Mouse (Mus musculus): Measurements from ENCODE around the gene Ubl4a. TPM values are rescaled to one million over a fixed set of nuclear protein-coding genes. Genes with fewer than 3 reads are reported as not detected.
"Not testable (repeated sequence)": the region's sequence is repeated elsewhere in the genome, so short reads cannot be mapped to it uniquely, and the experiment has no call there.

Gene Ubl4a
- 68.4 and 73.3 TPM in 2 replicates for polyA plus RNA-seq (2012; rRNA removed)

DNA sequence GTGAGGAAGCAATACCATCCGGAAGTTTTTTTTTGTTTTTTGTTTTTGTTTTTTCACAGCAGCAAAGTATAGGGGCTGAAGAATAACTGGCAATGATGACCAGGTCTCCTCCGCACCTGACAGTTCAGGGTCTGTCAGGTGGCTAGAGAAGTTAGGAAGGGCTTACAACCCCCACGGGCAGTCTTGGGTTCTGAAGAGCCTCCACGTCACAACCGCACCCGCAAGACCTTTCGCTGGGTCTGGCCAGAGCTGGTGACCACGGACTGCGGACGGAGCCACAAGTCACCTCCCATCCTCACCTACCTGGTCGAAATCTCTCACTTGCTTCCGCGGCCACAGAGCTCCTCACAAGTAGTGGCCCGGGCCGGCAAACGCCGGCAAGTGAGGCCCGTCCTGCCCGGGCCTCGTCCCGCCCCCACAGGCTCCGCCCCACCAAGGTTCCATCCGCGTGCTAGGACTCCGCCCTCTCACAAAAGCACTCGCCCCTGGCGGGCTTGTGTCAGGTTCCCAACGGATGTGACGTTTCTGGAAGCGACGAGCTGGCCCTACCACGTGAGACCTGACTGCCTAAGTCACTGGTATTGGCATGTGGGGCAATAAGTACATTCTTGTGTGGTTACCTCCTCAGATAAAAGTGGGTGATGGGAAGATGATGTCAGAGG is at the start of gene Ubl4a, which contains the start of gene Slc10a3:
TSS of gene Ubl4a (minus strand) at position 331 of the 662 bp plus-strand sequence.
TSS of gene Slc10a3 (minus strand) at position 462 of the 662 bp plus-strand sequence.
- peak; percentile 69 to 85 for DNase-seq (ENCODE audit: extremely low spot score in 1 of 2, low spot score in 1 of 2)

DNA sequence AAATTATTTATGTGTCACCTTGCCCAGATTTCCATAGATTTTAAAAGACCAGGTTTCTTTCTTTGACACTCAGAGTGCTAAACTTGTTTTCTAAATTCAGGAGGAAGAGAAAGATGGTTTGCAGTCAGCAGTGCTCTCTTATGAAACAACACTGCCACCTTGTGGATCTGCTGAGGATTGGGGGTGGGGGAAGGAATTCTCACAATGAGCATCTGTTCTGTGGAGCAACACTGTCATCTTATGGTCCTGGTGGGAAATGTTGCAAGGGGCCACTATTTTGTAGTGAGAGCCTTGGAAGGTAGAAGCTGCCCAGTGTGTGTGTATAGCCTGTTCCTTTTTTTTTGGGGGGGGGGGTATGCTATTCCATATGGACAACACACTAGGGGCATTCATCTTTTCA is 40.4 kb upstream of the Ubl4a start:
- peak; percentile 27 to 86 for DNase-seq (ENCODE audit: extremely low spot score in 1 of 2, low spot score in 1 of 2)

DNA sequence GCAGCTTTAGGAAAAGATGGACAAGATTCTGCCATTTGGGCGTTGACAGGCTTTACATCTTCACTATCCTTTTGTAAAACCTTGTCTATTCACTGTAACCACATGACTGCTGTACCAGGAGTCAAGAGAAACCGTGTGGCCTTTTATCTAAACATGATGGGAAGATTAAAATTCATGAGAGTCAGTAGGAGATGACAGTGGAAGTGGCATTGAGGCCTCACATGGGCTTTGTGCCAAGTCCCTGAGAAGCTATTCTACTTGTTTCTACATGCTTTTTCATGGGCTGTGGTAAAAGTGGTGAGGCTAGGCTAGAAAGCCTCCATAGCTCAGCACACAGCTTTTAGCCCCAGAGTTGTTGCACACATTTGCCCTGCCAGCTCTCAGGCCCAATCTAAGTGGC is 35.3 kb upstream of the Ubl4a start:
- DNase-seq (ENCODE audit: extremely low spot score in 1 of 2, low spot score in 1 of 2), result no peak

DNA sequence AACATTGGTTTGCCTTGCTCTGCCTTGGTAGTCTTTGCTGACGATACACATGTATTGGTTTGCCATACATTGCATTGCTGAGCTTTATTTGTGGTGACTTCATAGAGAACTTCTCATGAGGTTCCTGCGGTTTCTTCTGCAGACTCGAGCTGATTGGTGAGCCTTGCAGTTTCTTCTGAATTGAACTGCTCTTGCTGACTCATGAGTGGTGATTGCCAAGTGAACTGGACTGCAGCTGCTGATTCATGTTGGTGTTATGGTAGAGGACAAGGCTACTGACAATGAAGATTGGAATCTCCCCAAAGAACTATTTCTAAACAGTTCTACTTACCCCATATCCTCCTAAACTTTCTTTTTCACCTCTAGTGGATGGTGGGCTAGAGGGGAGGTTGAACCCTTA is 27.1 kb upstream of the Ubl4a start:
- no peak for DNase-seq (ENCODE audit: extremely low spot score in 1 of 2, low spot score in 1 of 2)

DNA sequence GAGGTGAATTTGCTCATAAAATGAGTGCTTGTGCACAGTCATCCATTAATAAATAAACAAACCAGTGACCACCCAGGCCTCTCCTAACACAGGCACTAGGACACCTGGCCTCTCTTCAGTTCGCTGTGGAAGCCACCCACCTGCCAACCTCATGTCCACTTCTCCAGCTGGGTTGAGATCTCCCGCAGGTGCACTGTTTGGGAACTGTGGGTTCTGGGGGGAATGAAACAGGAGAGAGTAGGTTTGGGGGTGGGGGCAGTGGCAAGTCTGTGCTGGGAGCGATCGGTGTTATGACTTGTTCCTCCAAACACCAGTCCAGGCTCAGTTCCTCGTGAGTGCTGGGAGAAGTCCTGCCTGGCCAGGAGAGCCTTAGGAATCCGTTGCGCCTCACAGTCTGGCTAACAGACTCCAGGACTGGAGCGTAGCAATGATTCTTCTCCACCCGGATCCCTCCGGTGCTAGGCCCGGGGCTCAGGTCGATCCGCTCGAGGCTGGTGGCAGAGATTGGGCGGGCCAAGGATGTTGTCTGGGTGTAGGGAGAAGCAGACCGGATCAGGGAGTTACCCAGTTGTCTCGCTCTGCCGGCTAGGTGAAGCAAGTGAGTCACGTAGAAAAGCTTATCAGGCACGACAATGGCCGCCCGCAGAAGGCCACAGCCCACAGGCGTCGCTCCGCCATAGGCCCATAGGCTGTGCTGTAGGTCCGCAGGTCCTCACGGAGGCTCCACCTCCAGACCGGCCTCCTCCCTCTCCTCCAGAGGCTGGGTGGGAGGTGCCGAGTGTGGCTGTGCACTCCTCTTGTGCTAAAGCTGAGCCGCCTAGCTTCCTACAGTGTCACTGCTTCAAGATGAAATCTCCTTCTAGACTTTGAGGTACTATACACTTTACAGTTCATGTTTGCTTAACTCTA is 19.8 kb upstream of the Ubl4a start, which contains the start of the genes Fam3a and Ikbkg:
TSS of gene Fam3a (minus strand) at position 738 of the 909 bp plus-strand sequence.
TSS of gene Ikbkg (plus strand) at position 756 of the 909 bp plus-strand sequence.
- DNase-seq (ENCODE audit: extremely low spot score in 1 of 2, low spot score in 1 of 2), result peak; percentile 71 to 81

DNA sequence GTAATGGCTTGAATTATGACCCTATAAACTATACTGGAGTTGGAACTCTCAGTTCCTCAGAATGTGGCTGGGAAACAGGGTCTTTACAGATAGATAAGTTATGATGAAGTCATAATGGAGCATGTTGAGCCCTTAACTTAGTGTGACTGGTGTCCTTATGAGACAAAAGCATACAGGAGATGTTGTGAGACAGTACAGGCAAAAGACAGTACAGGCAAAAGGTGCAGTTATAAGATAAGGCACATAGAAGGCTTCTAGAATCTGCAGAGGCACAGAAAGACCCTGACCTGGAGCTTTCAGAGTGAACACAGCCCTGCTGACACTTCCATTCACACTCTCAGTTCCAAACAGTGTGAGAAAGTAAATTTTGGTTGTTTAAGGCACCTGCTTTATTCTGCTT is 15.1 kb upstream of the Ubl4a start:
- no peak for DNase-seq (ENCODE audit: extremely low spot score in 1 of 2, low spot score in 1 of 2)

DNA sequence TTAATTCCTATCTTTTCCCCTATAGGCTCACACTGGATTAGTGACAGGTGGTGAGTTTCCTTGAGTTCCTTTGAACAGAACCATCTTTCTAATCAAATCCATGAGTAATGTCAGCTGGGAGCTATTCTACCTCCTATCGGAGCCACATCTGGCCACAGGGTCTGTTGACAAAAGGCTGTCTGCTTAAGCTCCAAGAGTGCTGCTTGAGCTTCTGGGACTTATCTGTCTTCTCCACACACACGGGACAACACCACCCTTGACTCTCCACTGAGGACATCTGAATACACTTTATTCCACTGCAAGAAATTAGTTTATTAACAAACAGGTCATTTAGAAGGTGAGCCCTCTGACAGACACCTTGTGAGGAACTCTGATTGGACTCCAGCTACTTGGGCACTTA is 11.4 kb upstream of the Ubl4a start:
- DNase-seq (ENCODE audit: extremely low spot score in 1 of 2, low spot score in 1 of 2), result no peak

DNA sequence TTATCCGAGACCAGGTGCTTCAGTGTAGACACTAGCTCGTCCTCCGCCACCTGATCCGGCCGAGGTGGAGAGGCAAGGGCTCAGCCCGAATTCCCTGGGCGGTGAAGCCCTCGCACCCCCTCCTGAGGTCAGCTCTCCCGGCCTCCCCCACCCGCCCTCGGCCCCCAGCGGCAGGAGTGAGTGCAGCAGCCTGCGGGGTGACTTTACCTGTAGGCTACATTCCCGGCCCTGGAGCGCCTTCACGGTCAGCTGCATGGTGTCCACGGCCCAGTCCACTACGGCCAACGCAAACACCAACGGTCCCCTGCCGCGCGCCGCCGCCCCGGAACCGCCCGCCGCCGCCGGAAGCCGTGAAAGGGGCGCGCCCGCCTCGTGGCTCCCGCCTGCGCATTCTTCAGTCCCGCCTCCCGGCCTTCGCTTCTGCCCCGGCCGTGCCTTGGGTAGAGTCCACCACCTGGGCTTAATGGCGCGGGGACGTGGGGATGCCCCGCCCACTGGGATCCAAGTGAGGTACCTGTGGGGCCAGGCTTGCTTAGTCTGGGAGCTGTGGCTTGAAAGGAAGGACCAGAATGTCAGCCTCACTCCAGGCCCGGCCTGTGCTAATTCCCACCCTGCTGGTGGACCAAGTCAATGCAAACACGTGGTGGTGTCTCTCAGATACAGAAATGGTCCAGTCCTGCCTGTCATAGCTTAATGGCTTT is 4.7 kb downstream of the Ubl4a start:
- DNase-seq (ENCODE audit: extremely low spot score in 1 of 2, low spot score in 1 of 2), result peak in 1 of 2 experiments; percentile 63

DNA sequence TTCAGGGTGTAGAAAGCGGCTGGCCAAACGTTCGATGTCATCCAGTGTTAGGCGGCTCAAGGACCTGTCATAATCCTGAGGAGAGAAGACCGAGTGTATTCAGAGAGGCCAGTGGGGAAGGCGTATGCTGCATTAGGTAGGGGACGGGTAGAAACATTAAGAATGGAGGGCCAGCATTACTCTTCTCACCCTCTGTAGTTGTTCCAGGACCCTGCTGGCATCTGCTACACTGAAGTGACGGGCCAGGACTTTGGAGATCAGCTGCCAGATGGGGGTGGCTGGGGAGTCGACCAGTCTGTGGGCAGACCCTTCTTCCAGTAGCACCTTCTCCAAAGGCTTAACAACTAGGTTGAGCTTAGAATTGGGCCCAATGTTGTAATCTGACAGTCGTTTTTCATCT is 5.5 kb downstream of the Ubl4a start:
- no peak for DNase-seq (ENCODE audit: extremely low spot score in 1 of 2, low spot score in 1 of 2)

DNA sequence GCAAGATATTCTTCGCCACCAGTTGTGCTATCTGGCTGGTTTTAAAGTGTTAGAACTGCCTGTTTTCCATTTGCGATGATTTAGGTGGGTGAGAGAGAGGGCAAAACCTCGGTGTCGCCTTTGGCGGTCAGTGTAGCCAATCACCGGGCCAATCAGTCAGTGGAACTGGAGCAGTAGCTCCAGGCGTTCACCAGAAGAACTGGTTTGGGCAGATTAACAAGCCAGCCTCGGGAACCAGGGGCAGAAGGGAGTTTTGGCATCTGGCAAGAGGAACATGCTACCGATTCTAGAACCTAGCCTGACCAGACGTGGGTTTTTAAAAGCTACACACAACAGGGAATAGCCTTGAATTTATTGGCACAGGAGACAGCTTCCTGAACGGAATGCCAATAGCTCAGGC is 13.8 kb downstream of the Ubl4a start:
- DNase-seq (ENCODE audit: extremely low spot score in 1 of 2, low spot score in 1 of 2), result no peak

DNA sequence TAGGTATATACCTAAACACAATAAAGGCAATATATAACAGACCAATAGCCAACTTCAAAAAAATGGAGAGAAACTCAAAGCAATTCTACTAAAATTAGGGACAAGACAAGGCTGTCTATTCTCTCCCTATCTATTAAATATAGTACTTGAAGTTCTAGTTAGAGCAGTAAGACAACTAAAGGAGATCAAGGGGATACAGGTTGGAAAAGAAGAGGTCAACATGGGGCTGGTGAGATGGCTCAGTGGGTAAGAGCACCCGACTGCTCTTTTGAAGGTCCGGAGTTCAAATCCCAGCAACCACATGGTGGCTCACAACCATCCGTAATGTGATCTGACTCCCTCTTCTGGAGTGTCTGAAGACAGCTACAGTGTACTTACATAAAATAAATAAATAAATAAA is 15.9 kb downstream of the Ubl4a start:
- DNase-seq (ENCODE audit: extremely low spot score in 1 of 2, low spot score in 1 of 2), result not testable (repeated sequence)

DNA sequence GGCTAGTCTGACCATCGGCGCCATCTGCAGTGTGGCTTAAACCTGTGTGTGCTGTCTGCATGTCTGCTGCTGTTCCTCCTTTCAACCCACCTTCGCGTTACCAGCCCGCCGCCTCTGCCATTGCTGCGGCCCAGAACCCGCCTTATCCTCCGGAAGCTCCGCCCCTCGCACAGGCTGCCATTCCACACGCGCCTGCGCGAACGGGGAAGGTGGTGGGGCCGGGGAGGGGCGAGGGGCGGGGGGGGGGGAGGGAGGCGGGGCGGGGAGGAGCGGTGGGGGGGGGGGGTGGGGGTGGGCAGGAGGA is 19.6 kb downstream of the Ubl4a start, which contains the start of gene Lage3:
TSS of gene Lage3 (minus strand) at position 152 of the 304 bp plus-strand sequence.
- DNase-seq (ENCODE audit: extremely low spot score in 1 of 2, low spot score in 1 of 2), result peak; percentile 59 to 82

DNA sequence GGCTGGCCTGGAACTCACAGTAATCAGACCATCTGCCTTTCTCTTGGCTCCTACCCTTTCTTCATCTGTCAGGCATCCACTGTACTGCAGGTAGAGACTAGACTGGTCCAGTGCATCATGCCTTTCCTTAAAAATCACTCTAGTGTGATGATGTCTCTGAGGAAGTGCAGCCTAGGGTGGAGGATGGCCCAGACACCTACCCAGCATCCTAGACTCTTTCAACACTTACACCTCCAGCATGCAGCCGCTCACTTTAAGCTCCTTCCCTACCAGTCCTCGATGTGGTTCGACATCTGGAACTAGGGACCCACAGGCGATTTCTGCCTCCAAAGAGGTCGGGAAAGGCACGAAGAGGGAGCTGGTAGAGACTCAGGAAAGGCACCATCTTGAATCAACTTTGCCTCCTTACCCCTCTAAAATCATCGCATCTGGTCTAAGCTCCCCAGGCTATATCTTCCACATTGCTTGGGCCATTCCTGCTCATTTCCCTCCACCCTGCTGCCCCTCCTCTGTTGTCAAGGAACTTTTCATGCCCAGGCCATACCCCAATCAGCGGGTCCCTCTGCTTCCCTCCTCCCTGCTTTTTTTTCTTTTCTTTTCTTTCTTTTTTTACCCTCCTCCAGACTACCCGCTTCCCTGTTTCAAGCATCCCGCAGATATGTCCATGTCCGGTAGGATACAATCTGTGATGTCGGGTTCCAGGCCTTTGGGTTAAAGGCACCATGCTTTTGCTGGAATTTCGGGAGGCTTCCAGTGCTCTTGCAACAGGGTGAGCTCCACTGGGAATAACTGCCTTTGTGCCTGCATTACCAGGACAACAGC is 20.2 kb downstream of the Ubl4a start:
- peak in 1 of 2 experiments; percentile 6 for DNase-seq (ENCODE audit: extremely low spot score in 1 of 2, low spot score in 1 of 2)

DNA sequence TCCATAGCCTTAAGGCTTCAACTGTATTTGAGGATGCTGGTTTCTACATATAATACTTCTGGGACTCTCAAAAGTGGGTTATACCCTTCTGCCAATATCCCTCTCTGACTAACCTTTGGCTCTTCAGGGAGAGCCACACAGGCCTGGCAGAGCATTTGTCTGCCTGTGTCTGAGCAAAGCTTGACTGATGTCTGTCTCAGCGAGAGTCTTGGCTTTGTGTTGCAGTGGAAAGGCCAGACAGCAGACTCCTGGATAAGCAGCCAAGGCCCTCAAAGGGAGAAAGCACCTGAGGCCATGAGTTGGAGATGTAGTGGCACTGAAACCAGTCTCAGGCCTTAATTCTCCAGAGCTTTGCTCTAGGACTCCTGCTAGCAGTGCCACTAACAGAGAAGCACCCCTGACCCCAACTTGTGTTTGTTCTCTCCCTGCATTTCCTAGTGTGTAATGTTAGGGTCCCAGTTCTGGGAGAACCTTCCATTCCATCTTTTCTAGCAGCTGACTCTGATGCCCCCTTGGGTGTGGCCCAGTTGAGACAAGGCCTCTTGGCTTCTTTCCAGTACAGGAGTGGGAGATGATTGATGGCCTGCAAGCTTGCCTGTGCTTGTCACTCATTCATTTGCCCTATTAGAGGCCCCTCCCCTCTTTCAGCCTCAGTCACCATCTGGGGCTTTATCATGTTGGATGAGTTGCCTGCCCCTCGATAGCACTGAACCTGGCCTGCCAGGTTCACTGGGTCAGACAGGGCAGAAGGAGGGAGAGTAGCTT is 42.7 kb downstream of the Ubl4a start:
- no peak for DNase-seq (ENCODE audit: extremely low spot score in 1 of 2, low spot score in 1 of 2)

DNA sequence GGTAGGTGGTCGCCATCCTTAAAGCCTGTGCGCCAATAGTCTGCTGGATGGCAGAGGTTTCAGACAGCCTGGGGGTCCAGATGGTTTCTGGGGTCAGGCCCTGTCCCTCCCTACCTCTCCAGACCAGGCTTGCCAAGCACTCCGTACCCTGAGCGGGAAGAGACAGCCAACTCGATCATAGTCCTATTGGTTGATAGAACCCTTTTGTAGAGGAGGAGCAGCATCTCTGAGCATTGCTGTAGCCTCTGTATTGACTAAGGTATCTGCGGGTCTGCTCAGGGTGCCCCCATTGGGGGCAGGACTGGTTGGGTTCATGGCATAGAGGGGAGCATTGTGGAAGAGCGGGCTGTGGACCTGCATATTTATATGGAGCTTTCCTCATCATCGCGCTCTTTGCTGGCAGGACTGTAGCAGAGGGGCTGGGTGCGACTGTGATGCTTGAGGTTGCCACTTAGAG is 43.8 kb downstream of the Ubl4a start:
- DNase-seq (ENCODE audit: extremely low spot score in 1 of 2, low spot score in 1 of 2), result no peak

DNA sequence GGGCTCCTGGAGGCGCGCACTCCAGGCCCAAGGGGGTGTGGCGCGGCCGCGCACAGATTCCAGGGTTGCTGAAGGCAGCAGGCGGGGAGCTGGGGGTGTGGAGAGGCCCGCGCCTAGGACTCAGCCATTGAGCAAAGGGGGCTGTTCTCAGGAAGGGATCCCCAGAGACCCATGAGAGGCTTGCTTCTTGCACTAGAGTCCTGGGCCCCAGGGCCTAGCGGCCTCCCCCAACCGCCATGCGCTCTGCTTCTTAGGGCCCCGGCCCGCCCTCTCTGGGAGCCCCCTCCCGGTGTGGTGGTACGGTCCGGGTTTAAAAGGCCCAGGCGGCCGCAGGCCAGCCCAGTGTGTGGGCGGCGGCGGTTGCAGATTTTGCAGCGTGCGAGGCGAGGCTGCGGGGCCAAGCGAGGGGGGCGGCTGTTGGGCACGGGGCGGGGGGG is 44.3 kb downstream of the Ubl4a start, which contains the start of gene Plxna3:
TSS of gene Plxna3 (plus strand) at position 342 of the 437 bp plus-strand sequence.
- peak in 1 of 2 experiments; percentile 53 for DNase-seq (ENCODE audit: extremely low spot score in 1 of 2, low spot score in 1 of 2)

Data from frontal cortex, adult 2 months (tissue).